Mouse (Mus musculus) heart, postnatal 0 days (tissue): Measurements from ENCODE around the gene Chsy1.
A peak's percentile ranks its signal among the peaks of the same experiment; 100 is the strongest.

Experiments
- CTCF ChIP-seq: IDR thresholded peaks from 2 replicates; pipeline ENCODE4 v1.5.1; 2016; ENCODE audit warnings: antibody characterized with exemption, control low read depth, low read depth
- EP300 ChIP-seq: IDR thresholded peaks from 2 replicates; pipeline ENCODE4 v1.6.1; 2016; ENCODE audit warnings: antibody characterized with exemption, low read depth

DNA sequence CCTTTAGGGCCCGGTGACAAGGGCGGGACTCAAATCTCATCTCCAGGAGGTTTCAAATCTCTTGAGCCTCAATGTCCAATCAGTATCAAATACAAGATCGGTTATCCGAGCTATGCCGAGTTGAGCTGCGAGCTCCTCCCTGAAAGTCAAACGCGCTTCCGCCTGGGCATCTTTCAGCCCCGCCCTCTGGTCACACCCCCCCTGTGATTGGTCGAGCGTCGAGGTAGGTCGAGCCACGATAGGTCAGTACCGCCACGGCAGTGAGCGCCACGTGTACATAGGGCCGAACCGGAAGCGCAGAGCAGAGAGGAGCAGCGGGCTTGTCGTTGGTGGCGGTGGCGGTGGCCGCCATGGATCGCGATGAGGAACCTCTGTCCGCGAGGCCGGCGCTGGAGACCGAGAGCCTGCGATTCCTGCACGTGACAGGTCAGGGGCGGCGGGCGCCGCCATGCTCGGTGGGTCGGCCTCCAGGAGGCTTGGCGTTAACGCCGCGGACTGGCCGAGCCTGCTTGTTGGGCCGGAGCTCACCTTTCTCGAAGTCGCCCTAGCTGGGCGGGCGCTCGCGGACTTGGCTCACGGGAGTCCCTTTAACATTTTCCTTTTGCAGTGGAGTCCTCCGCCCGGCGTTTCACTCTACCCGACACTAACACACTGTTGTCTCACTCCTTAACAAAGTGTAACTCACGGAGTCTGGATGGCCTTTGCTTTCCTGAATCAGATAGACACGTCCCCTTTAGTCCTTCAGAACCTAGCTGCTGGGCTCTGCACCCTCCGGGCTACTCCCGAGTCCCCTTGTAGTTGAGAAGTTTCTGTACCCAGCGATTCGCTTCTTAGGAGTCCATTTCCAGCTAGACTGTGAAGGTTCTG lies 29.7 kb upstream of the Chsy1 start, which contains the start of gene Selenos:
- TF ChIP-seq CTCF (no peak), EP300 (peak; percentile 54; the same call in 1 of the 2 replicates)
